In genomic region chrX:102060243-102060642, GRCm38 (mm10) we compare ENCODE assay signal across 9 mouse cellular contexts. TPM values are rescaled to one million over a fixed set of nuclear protein-coding genes. Genes with fewer than 3 reads are reported as not detected.
DNase-seq lines count a peak whose midpoint lies in the region; ATAC-seq lines count a peak whose summit lies in the region.
"Had no signal": no experiment of that assay in that cellular context is flagged by ENCODE, and none has a peak within 500 bp of the region (broad histone marks: within the 10 kb centered on the region; RNA-seq: fewer than 3 reads in every experiment).

No protein-coding gene starts in this region.

- H3K4me3 ChIP-seq in heart, embryonic 15.5 days: no peak overlapping the region
- no peak overlapping the region for H3K4me3 ChIP-seq in neural tube, embryonic 14.5 days (ENCODE audit: low read depth, low read length)
- no peak overlapping the region for H3K4me3 ChIP-seq in neural tube, embryonic 15.5 days (replicated peaks)
- no peak overlapping the region for H3K4me3 ChIP-seq in forebrain, embryonic 13.5 days
- H3K4me3 ChIP-seq in liver, embryonic 11.5 days (ENCODE audit: low read depth, low read length): no peak overlapping the region
- H3K4me3 ChIP-seq: left cerebral cortex, adult 2 months had no signal

- no peaks in the 10 kb centered on the region for H3K27me3 ChIP-seq in heart, embryonic 15.5 days
- no peaks in the 10 kb centered on the region; the same call in 1 of the 2 replicates for H3K27me3 ChIP-seq in neural tube, embryonic 14.5 days (ENCODE audit: control insufficient read depth, insufficient read depth, low read length)
- H3K27me3 ChIP-seq in neural tube, embryonic 15.5 days (replicated peaks): 0 out of 2 replicates have a peak, but pooled peaks cover 8% of the 10 kb centered on the region
- H3K27me3 ChIP-seq in forebrain, embryonic 13.5 days: peaks cover 6% of the 10 kb centered on the region; the same call in 1 of the 2 replicates
- peaks cover 4% of the 10 kb centered on the region for H3K27me3 ChIP-seq in liver, embryonic 11.5 days (replicated peaks; ENCODE audit: control insufficient read depth, insufficient read depth, low read length)

- WGBS in heart, embryonic 15.5 days: 58% methylated on average over 5 of the region's 5 CpGs
- 66% methylated on average over 5 of the region's 5 CpGs for WGBS in neural tube, embryonic 14.5 days
- WGBS in neural tube, embryonic 15.5 days: 61% methylated on average over 5 of the region's 5 CpGs
- WGBS in forebrain, embryonic 13.5 days: 55% methylated on average over 5 of the region's 5 CpGs
- WGBS in liver, embryonic 11.5 days: 85% methylated on average over 5 of the region's 5 CpGs

- H3K4me2 ChIP-seq in heart, embryonic 15.5 days: no peak overlapping the region
- H3K4me2 ChIP-seq in neural tube, embryonic 14.5 days (ENCODE audit: low read depth, low read length): no peak overlapping the region
- no peak overlapping the region for H3K4me2 ChIP-seq in neural tube, embryonic 15.5 days
- no peak overlapping the region for H3K4me2 ChIP-seq in forebrain, embryonic 13.5 days
- no peak overlapping the region for H3K4me2 ChIP-seq in liver, embryonic 11.5 days

- no peak for ATAC-seq in heart, embryonic 15.5 days (replicated peaks; ENCODE audit: insufficient number of reproducible peaks, insufficient read depth, low FRiP score, low read depth)
- ATAC-seq in neural tube, embryonic 14.5 days (ENCODE audit: low read depth): peak; percentile 34; the same call in 1 of the 2 replicates
- no peak for ATAC-seq in neural tube, embryonic 15.5 days (ENCODE audit: low FRiP score)
- no peak for ATAC-seq in forebrain, embryonic 13.5 days
- ATAC-seq in liver, embryonic 11.5 days (replicated peaks; ENCODE audit: low FRiP score): no peak

- no peaks in the 10 kb centered on the region for H3K36me3 ChIP-seq in heart, embryonic 15.5 days
- no peaks in the 10 kb centered on the region for H3K36me3 ChIP-seq in neural tube, embryonic 14.5 days (ENCODE audit: control insufficient read depth, insufficient read depth, low read length)
- H3K36me3 ChIP-seq in neural tube, embryonic 15.5 days: no peaks in the 10 kb centered on the region
- no peaks in the 10 kb centered on the region for H3K36me3 ChIP-seq in forebrain, embryonic 13.5 days (ENCODE audit: poor library complexity, severe bottlenecking)
- H3K36me3 ChIP-seq in liver, embryonic 11.5 days (ENCODE audit: control insufficient read depth, insufficient read depth, low read length): no peaks in the 10 kb centered on the region

- DNase-seq in heart, adult 9 months (ENCODE audit: low spot score in 2 of 2): no peak
- DNase-seq in cerebellum, postnatal 14 days: peak; percentile 84 to 92
- DNase-seq in lung, postnatal 36 days: peak; percentile 58
- no peak for DNase-seq in liver, embryonic 11.5 days (ENCODE audit: low spot score)

- H3K27ac ChIP-seq in heart, embryonic 15.5 days: 0 out of 2 replicates have a peak overlapping the region, but pooled peaks have one; percentile 27
- no peak overlapping the region for H3K27ac ChIP-seq in neural tube, embryonic 14.5 days (ENCODE audit: low read depth, low read length)
- H3K27ac ChIP-seq in neural tube, embryonic 15.5 days (replicated peaks): no peak overlapping the region
- no peak overlapping the region for H3K27ac ChIP-seq in forebrain, embryonic 13.5 days
- no peak overlapping the region for H3K27ac ChIP-seq in liver, embryonic 11.5 days (ENCODE audit: low read depth, low read length)
- H3K27ac ChIP-seq: left cerebral cortex, adult 2 months had no signal

- no peaks in the 10 kb centered on the region for H3K9me3 ChIP-seq in heart, embryonic 15.5 days (replicated peaks)
- H3K9me3 ChIP-seq in neural tube, embryonic 14.5 days (ENCODE audit: control insufficient read depth, low read length): no peaks in the 10 kb centered on the region
- H3K9me3 ChIP-seq in neural tube, embryonic 15.5 days (replicated peaks): no peaks in the 10 kb centered on the region
- H3K9me3 ChIP-seq in forebrain, embryonic 13.5 days (replicated peaks): no peaks in the 10 kb centered on the region
- no peaks in the 10 kb centered on the region for H3K9me3 ChIP-seq in liver, embryonic 11.5 days (ENCODE audit: control insufficient read depth, low read length)

- peaks cover 9% of the 10 kb centered on the region for H3K4me1 ChIP-seq in heart, embryonic 15.5 days (replicated peaks)
- H3K4me1 ChIP-seq in neural tube, embryonic 14.5 days (ENCODE audit: control insufficient read depth, insufficient read depth, low read length): no peaks in the 10 kb centered on the region
- 0 out of 2 replicates have a peak, but pooled peaks cover 4% of the 10 kb centered on the region for H3K4me1 ChIP-seq in neural tube, embryonic 15.5 days
- peaks cover 12% of the 10 kb centered on the region; the same call in 1 of the 2 replicates for H3K4me1 ChIP-seq in forebrain, embryonic 13.5 days
- H3K4me1 ChIP-seq in liver, embryonic 11.5 days (replicated peaks; ENCODE audit: control insufficient read depth, insufficient read depth, low read length): no peaks in the 10 kb centered on the region

- H3K9ac ChIP-seq in heart, embryonic 15.5 days: no peak overlapping the region
- H3K9ac ChIP-seq in neural tube, embryonic 14.5 days (replicated peaks; ENCODE audit: low read depth, low read length): no peak overlapping the region
- no peak overlapping the region for H3K9ac ChIP-seq in neural tube, embryonic 15.5 days (replicated peaks)
- no peak overlapping the region for H3K9ac ChIP-seq in forebrain, embryonic 13.5 days
- H3K9ac ChIP-seq in liver, embryonic 11.5 days (ENCODE audit: low read depth, low read length): no peak overlapping the region

RNA-seq across cellular contexts. Expression of gene Rtl5, which starts 10.9 kb away (rescaled TPM):
- 1.2 and 1.3 TPM in 2 replicates for polyA plus RNA-seq in heart, embryonic 15.5 days (2015; fragmentation: Nextera tagmentation; extraction: Ambion mirVana)
- 3.3 and 3.9 TPM in 2 replicates for polyA plus RNA-seq in neural tube, embryonic 14.5 days (2014; fragmentation: Nextera tagmentation; extraction: Ambion mirVana)
- 4.7 and 6.3 TPM in 2 replicates for polyA plus RNA-seq in neural tube, embryonic 15.5 days (2015; fragmentation: Nextera tagmentation; extraction: Ambion mirVana)
- polyA plus RNA-seq in forebrain, embryonic 13.5 days (2015; fragmentation: Nextera tagmentation; extraction: Ambion mirVana): 9.4 and 10.3 TPM in 2 replicates
- polyA plus RNA-seq in liver, embryonic 11.5 days (2014; fragmentation: Nextera tagmentation; extraction: Ambion mirVana): 0.34 and 0.47 TPM in 2 replicates

RNA-seq across cellular contexts. Expression of gene Pin4, which starts 59.0 kb away (rescaled TPM):
- 33.8 and 51.0 TPM in 2 replicates for polyA plus RNA-seq in heart, embryonic 15.5 days (2015; fragmentation: Nextera tagmentation; extraction: Ambion mirVana)
- polyA plus RNA-seq in neural tube, embryonic 14.5 days (2014; fragmentation: Nextera tagmentation; extraction: Ambion mirVana): 65.6 and 71.6 TPM in 2 replicates
- polyA plus RNA-seq in neural tube, embryonic 15.5 days (2015; fragmentation: Nextera tagmentation; extraction: Ambion mirVana): 69.9 and 71.6 TPM in 2 replicates
- 70.5 and 86.0 TPM in 2 replicates for polyA plus RNA-seq in forebrain, embryonic 13.5 days (2015; fragmentation: Nextera tagmentation; extraction: Ambion mirVana)
- 75.7 and 82.0 TPM in 2 replicates for polyA plus RNA-seq in liver, embryonic 11.5 days (2014; fragmentation: Nextera tagmentation; extraction: Ambion mirVana)

Comparison
In these comparisons a context has a peak if more than half of its experiments do, and no peak if none do; other contexts are left out.
1. DNase-seq: peak in cerebellum, postnatal 14 days (2 of 2) and lung, postnatal 36 days (single experiment); none in heart, adult 9 months (0 of 2) and liver, embryonic 11.5 days (single experiment).